Mouse (Mus musculus) heart, embryonic 10.5 days (tissue): ENCODE measurements around the gene Tmcc3. TPM values are rescaled to one million over a fixed set of nuclear protein-coding genes. Genes with fewer than 3 reads are reported as not detected.
A peak's percentile ranks its signal among the peaks of the same experiment; 100 is the strongest.
"Not testable (repeated sequence)": the region's sequence is repeated elsewhere in the genome, so short reads cannot be mapped to it uniquely, and the experiment has no call there.

Source experiments
- DNase-seq: peaks from one replicate; pipeline ENCODE4 v3.0.0-alpha.2; 2017; ENCODE audit warnings: low spot score
- H3K27ac ChIP-seq: fragments of 300-500 bp; sonication (generic); 2 replicates; pipeline ENCODE4 v1.5.1; 2016; ENCODE audit warnings: mild to moderate bottlenecking
- H3K27me3 ChIP-seq: fragments of 300-500 bp; sonication (generic); 2 replicates; pipeline ENCODE4 v1.6.1; 2016; ENCODE audit warnings: mild to moderate bottlenecking; ENCODE audit not compliant: poor library complexity, insufficient read depth, severe bottlenecking
- H3K36me3 ChIP-seq: fragments of 300-500 bp; sonication (generic); 2 replicates; pipeline ENCODE4 v1.6.1; 2016; ENCODE audit warnings: mild to moderate bottlenecking, moderate library complexity
- H3K4me1 ChIP-seq: fragments of 300-500 bp; sonication (generic); 2 replicates; pipeline ENCODE4 v1.6.1; 2016; ENCODE audit warnings: mild to moderate bottlenecking
- H3K4me3 ChIP-seq: fragments of 300-500 bp; sonication (generic); 2 replicates; pipeline ENCODE4 v1.5.1; 2016; ENCODE audit warnings: mild to moderate bottlenecking, moderate library complexity
- H3K9me3 ChIP-seq: fragments of 300-500 bp; sonication (generic); 2 replicates; pipeline ENCODE4 v1.6.1; 2016; ENCODE audit warnings: mild to moderate bottlenecking, moderate library complexity
- WGBS: fragments of 180-500 bp; shearing (Covaris S2); methylation state at CpG from one replicate; pipeline ENCODE4 v1.1.7; 2016; 5-methylcytosine and 5-hydroxymethylcytosine counted together
- polyA plus RNA-seq: library from polyadenylated mRNA; unstranded; fragments of >200 nt; fragmentation: Nextera tagmentation; extraction: Ambion mirVana; gene quantifications from 2 replicates; pipeline ENCODE4 v1.2.1, GENCODE M21; 2016

Gene Tmcc3
- polyA plus RNA-seq, 1 experiment from 2014 or later, result 12.2 TPM

- peaks cover 74% of the 10 kb centered on the region for H3K4me1 ChIP-seq
- no peak for DNase-seq
- no peaks in the 10 kb centered on the region for H3K36me3 ChIP-seq
- H3K9me3 ChIP-seq, result no peaks in the 10 kb centered on the region
- H3K27ac ChIP-seq, result peak overlapping the region; percentile 82
- peak overlapping the region; percentile 35; the same call in 1 of the 2 replicates for H3K4me3 ChIP-seq
- no peaks in the 10 kb centered on the region for H3K27me3 ChIP-seq
- 18% methylated on average over 3 of the region's 3 CpGs for WGBS
Measured at GRCm38 (mm10) chr10:94521107-94521401, 209.3 kb downstream of the Tmcc3 start.

- Histone ChIP-seq H3K27me3 (no peaks in the 10 kb centered on the region), H3K4me1 (peaks cover 75% of the 10 kb centered on the region), H3K4me3 (no peak overlapping the region), H3K36me3 (no peaks in the 10 kb centered on the region), H3K27ac (peak overlapping the region; percentile 82), H3K9me3 (no peaks in the 10 kb centered on the region)
- no peak for DNase-seq
- WGBS, result 19% methylated on average over 10 of the region's 10 CpGs
Measured at GRCm38 (mm10) chr10:94521776-94522175, 210.0 kb downstream of the Tmcc3 start.

- Histone ChIP-seq H3K9me3 (no peaks in the 10 kb centered on the region), H3K27me3 (no peaks in the 10 kb centered on the region), H3K36me3 (no peaks in the 10 kb centered on the region), H3K4me3 (no peak overlapping the region), H3K27ac (no peak overlapping the region; the same call in 1 of the 2 replicates), H3K4me1 (peaks cover 73% of the 10 kb centered on the region)
- no peak for DNase-seq
- 75% methylated on average over 8 of the region's 8 CpGs for WGBS
Measured at GRCm38 (mm10) chr10:94523297-94523696, 211.5 kb downstream of the Tmcc3 start.

GRCm38 (mm10) chr10:94523711-94524156 is 212.0 kb downstream of the Tmcc3 start:
- no peaks in the 10 kb centered on the region for H3K27me3 ChIP-seq
- H3K4me1 ChIP-seq, result peaks cover 72% of the 10 kb centered on the region
- 0 out of 2 replicates have a peak overlapping the region, but pooled peaks have one; percentile 13 for H3K4me3 ChIP-seq
- H3K36me3 ChIP-seq, result no peaks in the 10 kb centered on the region
- peak; percentile 86 for DNase-seq
- H3K9me3 ChIP-seq, result no peaks in the 10 kb centered on the region
- no peak overlapping the region; the same call in 1 of the 2 replicates for H3K27ac ChIP-seq
- WGBS, result 13% methylated on average over 18 of the region's 18 CpGs

DNA sequence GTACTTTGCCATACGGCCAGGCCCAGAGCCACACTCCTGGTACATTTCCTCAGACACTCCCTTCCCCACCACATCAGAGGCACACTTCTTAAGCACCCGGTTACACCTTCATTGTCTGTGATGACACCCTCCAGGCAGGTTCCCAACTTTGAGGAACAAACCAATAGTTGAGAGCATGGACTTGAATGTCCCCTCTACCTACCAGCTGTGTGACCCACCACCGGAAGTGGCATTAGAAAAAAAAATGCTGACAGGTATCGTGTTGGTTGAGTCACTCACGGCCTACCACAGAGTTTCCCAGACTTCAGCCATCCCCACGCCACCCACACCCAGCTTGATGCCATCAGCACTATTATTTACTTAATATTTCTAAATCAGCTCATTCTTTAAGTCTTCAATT is 213.2 kb downstream of the Tmcc3 start:
- H3K27ac ChIP-seq, result peak overlapping the region; percentile 74; the same call in 1 of the 2 replicates
- DNase-seq, result no peak
- H3K36me3 ChIP-seq, result no peaks in the 10 kb centered on the region
- 53% methylated on average over 6 of the region's 6 CpGs for WGBS
- no peaks in the 10 kb centered on the region for H3K27me3 ChIP-seq
- H3K9me3 ChIP-seq, result no peaks in the 10 kb centered on the region
- no peak overlapping the region for H3K4me3 ChIP-seq
- H3K4me1 ChIP-seq, result peaks cover 65% of the 10 kb centered on the region

- Histone ChIP-seq H3K36me3 (no peaks in the 10 kb centered on the region), H3K4me1 (peaks cover 60% of the 10 kb centered on the region), H3K27me3 (no peaks in the 10 kb centered on the region), H3K27ac (no peak overlapping the region), H3K9me3 (no peaks in the 10 kb centered on the region), H3K4me3 (no peak overlapping the region)
- DNase-seq, result no peak
- 88% methylated on average over 7 of the region's 7 CpGs for WGBS
Measured at GRCm38 (mm10) chr10:94525784-94526183, 214.0 kb downstream of the Tmcc3 start.

DNA sequence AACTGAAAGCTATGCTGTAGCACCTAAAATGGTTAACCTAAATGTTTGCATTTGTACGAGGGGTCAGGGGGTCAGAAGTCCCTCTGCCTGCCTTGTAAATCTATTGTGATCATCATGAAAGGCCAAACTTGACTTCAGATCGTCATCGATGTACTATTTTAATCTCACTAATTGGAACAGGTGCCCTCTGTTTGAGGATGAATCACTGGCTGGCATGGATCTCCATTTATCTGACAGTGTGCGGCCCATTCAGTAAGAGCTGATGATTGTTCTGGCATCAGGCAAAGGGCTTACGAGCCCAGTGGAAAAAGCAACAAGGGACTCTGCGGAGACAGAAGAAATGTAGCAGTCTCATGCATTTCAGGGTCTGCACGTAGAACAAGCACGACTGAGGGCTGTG is 215.1 kb downstream of the Tmcc3 start:
- 79% methylated on average over 8 of the region's 8 CpGs for WGBS
- no peaks in the 10 kb centered on the region for H3K9me3 ChIP-seq
- H3K27ac ChIP-seq, result no peak overlapping the region
- H3K4me1 ChIP-seq, result peaks cover 50% of the 10 kb centered on the region
- no peaks in the 10 kb centered on the region for H3K36me3 ChIP-seq
- no peaks in the 10 kb centered on the region for H3K27me3 ChIP-seq
- DNase-seq, result no peak
- no peak overlapping the region for H3K4me3 ChIP-seq

DNA sequence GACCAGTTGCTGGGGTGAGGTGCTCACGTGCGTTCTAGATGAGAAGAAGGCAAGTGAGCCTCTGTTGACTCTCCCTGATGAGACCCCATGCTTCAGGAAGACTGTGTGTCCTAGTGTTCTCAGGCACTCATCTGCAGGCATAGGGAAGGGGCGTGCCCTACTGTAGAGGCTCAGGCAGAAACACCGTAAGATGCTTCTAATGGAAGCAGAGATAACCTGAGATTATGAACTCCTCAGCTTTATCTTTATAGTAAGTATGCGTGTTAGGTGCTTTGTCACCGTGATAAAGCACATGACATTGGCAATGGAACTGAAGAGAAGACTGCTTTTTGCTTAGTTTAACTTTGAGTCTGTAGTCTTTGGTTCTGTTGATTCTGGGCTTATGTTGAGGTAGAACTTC is 215.5 kb downstream of the Tmcc3 start:
- H3K27me3 ChIP-seq, result no peaks in the 10 kb centered on the region
- H3K36me3 ChIP-seq, result no peaks in the 10 kb centered on the region
- H3K9me3 ChIP-seq, result no peaks in the 10 kb centered on the region
- no peak overlapping the region for H3K27ac ChIP-seq
- DNase-seq, result no peak
- WGBS, result 73% methylated on average over 6 of the region's 6 CpGs
- no peak overlapping the region for H3K4me3 ChIP-seq
- peaks cover 46% of the 10 kb centered on the region for H3K4me1 ChIP-seq

DNA sequence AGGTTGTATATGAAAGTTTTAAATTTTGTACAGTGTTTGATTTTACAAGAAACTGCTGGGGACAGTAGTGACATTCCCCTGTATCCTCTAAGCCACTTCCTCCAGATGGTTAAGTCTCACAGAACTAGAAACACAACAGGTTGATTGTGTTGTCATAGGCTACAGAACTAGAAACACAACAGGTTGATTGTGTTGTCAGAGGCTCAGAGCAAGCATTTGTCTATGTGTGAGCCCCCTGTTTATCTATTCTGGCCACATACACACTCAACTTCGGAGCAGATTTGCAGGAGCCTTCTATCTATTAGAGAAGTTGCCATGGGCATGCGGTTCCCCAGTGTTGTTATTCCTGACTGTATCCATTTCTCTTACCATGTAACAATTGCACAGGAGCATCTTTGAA is 218.3 kb downstream of the Tmcc3 start:
- WGBS, result 86% methylated on average over 2 of the region's 2 CpGs

GRCm38 (mm10) chr10:94531482-94531881 is 219.7 kb downstream of the Tmcc3 start:
- Histone ChIP-seq H3K9me3 (no peaks in the 10 kb centered on the region), H3K27me3 (no peaks in the 10 kb centered on the region), H3K4me3 (no peak overlapping the region), H3K36me3 (peaks cover 3% of the 10 kb centered on the region; the same call in 1 of the 2 replicates), H3K4me1 (peaks cover 19% of the 10 kb centered on the region), H3K27ac (no peak overlapping the region)
- no peak for DNase-seq

More for the DNA sequence above, 218.3 kb downstream of the Tmcc3 start:
- no peak for DNase-seq
- Histone ChIP-seq H3K9me3 (no peaks in the 10 kb centered on the region), H3K27me3 (no peaks in the 10 kb centered on the region), H3K27ac (no peak overlapping the region), H3K4me3 (no peak overlapping the region), H3K36me3 (no peaks in the 10 kb centered on the region), H3K4me1 (peaks cover 33% of the 10 kb centered on the region)

DNA sequence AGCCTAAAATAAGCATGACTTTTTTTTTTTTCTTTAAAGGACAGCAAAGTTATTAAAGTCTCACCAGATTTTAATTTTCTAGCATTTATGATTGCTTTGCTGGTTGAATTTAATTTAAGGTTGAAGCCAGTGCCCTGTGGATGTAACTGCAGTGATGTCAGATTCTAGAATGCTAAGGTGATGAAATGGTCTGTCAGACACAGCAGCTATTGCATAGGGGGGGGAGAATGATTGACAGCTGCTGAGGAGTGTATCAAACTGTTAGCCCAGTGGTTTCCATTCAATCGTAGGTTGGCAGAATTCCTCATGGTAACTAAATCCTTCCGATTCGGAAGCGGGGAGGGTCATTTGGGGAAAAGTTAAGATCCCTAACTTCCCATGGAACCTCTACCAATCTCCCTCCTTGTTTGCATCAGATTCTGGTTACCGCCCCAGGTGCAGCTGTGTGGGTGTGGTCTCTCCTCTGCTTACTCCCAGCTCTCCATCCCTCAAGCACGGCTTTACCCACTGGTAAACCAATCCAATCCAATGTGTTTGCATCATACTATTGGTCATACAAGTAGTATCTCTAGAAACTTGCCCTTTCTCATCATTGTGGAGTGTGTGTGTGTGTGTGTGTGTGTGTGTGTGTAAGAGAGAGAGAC is 221.5 kb downstream of the Tmcc3 start:
- no peaks in the 10 kb centered on the region for H3K9me3 ChIP-seq
- H3K27ac ChIP-seq, result no peak overlapping the region
- no peaks in the 10 kb centered on the region for H3K27me3 ChIP-seq
- H3K4me3 ChIP-seq, result no peak overlapping the region
- DNase-seq, result no peak
- H3K36me3 ChIP-seq, result peaks cover 6% of the 10 kb centered on the region; the same call in 1 of the 2 replicates
- WGBS, result 61% methylated on average over 6 of the region's 6 CpGs
- peaks cover 13% of the 10 kb centered on the region; the same call in 1 of the 2 replicates for H3K4me1 ChIP-seq

DNA sequence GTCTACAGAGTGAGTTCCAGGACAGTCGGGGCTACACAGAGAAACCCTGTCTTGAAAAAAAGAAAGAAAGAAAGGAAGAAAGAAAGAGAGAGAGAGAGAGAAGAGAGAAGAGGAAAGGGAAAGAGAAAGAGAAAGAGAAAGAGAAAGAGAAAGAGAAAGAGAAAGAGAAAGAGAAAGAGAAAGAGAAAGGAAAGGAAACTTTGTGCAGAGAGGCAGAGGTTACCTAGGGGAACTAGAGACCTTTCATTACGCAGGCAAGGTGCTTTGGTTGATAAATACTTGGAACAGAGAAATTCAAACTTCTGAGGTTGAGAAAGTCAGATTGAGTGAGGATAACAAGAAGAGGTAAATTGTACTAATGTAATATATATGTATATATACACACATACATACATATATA is 226.9 kb downstream of the Tmcc3 start:
- DNase-seq, H3K27ac ChIP-seq, H3K4me3 ChIP-seq, H3K9me3 ChIP-seq, H3K27me3 ChIP-seq: not testable (repeated sequence)
- Histone ChIP-seq H3K4me1 (peaks cover 18% of the 10 kb centered on the region), H3K36me3 (peaks cover 13% of the 10 kb centered on the region)
- WGBS, result 85% methylated on average over 2 of the region's 2 CpGs

DNA sequence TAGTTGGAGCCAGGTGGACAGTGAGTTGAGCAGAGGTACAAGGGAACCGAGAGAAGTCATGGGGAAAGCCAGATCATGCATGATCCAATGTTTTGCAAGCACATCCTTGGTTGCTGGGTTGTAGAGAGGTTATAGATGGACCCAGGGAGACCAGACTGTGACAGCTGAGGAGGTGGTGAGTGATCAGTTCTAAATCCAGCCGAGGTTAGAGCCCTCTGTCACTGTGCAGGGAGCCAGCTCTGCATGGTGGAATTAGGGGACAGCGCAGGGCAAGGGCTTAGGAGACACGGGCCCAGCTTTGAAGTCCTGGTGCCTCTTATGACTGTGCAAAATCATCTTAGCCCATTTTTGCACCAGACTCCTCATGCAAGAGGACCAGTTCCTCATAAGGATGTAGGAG is 228.5 kb downstream of the Tmcc3 start:
- Histone ChIP-seq H3K9me3 (peaks cover 3% of the 10 kb centered on the region; the same call in 1 of the 2 replicates), H3K27ac (peak overlapping the region; percentile 52; the same call in 1 of the 2 replicates)

DNA sequence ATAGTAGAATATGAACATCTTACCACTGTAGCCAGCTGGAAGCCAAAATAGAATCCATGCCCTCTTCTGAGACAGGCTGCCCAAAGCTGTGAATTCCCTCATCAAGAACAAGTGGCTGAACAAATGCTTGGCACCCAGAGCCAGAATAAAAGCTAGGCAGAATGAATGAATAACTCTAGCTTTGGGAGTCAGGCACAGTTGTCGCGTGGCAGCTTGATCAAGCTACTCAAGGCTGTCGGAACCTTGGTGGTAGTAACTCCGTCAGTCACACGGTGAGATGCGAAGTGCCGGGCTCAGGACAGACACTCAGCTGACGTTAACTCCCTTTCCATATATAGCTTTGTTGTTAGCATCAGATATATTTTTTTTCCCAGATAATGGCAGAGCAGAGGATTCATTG is 232.2 kb downstream of the Tmcc3 start:
- H3K4me1 ChIP-seq, result peaks cover 40% of the 10 kb centered on the region
- peak overlapping the region; percentile 47; the same call in 1 of the 2 replicates for H3K27ac ChIP-seq
- no peak for DNase-seq
- no peak overlapping the region for H3K4me3 ChIP-seq
- H3K27me3 ChIP-seq, result no peaks in the 10 kb centered on the region
- H3K36me3 ChIP-seq, result peaks cover 7% of the 10 kb centered on the region
- peaks cover 3% of the 10 kb centered on the region; the same call in 1 of the 2 replicates for H3K9me3 ChIP-seq
- 38% methylated on average over 8 of the region's 8 CpGs for WGBS

More for the DNA sequence above, 228.5 kb downstream of the Tmcc3 start:
- no peak for DNase-seq
- 47% methylated on average over 4 of the region's 4 CpGs for WGBS
- Histone ChIP-seq H3K27me3 (no peaks in the 10 kb centered on the region), H3K4me1 (peaks cover 32% of the 10 kb centered on the region), H3K36me3 (peaks cover 13% of the 10 kb centered on the region), H3K4me3 (no peak overlapping the region)
